Mouse (Mus musculus): ENCODE results near the gene Lmx1b. TPM values are rescaled to one million over a fixed set of nuclear protein-coding genes. Genes with fewer than 3 reads are reported as not detected.

Lmx1b gene
- polyA plus RNA-seq, 1 experiment from 2014 or later = not detected

DNA sequence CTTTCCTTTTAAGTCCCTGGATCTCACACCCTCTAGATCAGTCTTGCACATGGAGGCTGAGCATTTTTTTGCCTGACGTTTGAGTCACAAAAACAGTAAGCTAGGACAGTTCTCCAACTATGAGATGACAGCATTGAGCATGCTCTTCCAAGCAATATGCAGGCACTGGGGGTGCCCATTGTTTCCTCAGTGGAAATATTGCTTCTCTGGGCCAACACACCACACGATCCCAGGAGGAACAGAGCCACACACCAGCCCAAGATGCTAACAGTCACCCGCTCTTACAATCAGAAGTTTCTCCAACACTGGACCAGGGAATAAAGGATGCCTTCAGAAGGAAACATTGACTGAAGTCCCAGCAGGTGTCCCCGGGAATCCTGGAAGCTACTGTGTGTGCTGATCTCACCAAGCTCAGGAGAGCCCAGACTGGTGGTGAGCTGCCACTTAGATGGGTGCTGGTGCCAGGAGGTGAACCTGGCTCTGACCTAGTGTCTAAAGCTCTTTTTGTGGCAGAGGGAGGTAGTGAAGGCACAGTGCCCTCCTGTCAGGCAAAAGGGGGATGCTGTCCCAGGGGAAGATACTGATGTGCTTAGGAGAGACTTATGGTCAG is 5.7 kb downstream of the Lmx1b start:
- no peak for ATAC-seq

DNA sequence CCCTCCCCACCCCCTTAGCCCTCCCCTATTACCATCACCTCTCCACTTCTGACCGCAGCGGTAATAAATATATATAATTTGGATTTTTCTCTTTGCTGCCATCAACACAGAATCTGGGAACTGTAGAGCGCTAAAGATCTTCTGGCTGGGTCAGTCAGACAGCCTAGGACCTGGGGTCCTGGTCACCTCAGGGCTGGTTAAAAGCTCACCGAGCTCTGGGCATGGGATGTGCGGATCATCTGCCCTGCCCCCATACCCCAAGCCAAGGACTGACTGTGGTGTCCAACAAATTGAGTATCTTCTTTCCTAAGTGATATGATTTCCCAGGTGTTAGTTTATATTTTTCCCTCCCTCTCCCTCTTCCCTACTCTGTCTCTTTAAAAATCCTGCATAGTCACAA is 6.4 kb downstream of the Lmx1b start:
- peaks cover 100% of the 10 kb centered on the region for H3K27me3 ChIP-seq (replicated peaks)
- ATAC-seq = no peak
- WGBS (ENCODE audit: insufficient replicate concordance) = 4% methylated on average over 5 of the region's 5 CpGs
- no peak overlapping the region for H3K9ac ChIP-seq
- H3K27ac ChIP-seq = no peak overlapping the region
- no peak overlapping the region for H3K4me3 ChIP-seq
- no peak overlapping the region for H3K4me2 ChIP-seq
- H3K36me3 ChIP-seq = no peaks in the 10 kb centered on the region
- no peaks in the 10 kb centered on the region for H3K4me1 ChIP-seq
- no peaks in the 10 kb centered on the region for H3K9me3 ChIP-seq (replicated peaks)

More for the DNA sequence above, 5.7 kb downstream of the Lmx1b start:
- Histone ChIP-seq H3K4me2 (no peak overlapping the region), H3K4me1 (0 out of 2 replicates have a peak, but pooled peaks cover 5% of the 10 kb centered on the region), H3K36me3 (no peaks in the 10 kb centered on the region), H3K9ac (no peak overlapping the region), H3K27ac (no peak overlapping the region), H3K27me3 (replicated peaks) (peaks cover 100% of the 10 kb centered on the region), H3K4me3 (no peak overlapping the region), H3K9me3 (replicated peaks) (no peaks in the 10 kb centered on the region)
- WGBS (ENCODE audit: insufficient replicate concordance) = 12% methylated on average over 4 of the region's 4 CpGs

GRCm38 (mm10) chr2:33633237-33633636 is 7.1 kb downstream of the Lmx1b start:
- Histone ChIP-seq H3K27me3 (replicated peaks) (peaks cover 100% of the 10 kb centered on the region), H3K4me3 (no peak overlapping the region), H3K9ac (no peak overlapping the region), H3K4me2 (no peak overlapping the region), H3K4me1 (no peaks in the 10 kb centered on the region), H3K27ac (no peak overlapping the region), H3K9me3 (replicated peaks) (no peaks in the 10 kb centered on the region), H3K36me3 (no peaks in the 10 kb centered on the region)
- WGBS (ENCODE audit: insufficient replicate concordance) = 5% methylated on average over 5 of the region's 5 CpGs
- ATAC-seq = no peak

GRCm38 (mm10) chr2:33632551-33633059 is 7.7 kb downstream of the Lmx1b start:
- Histone ChIP-seq H3K9me3 (replicated peaks) (no peaks in the 10 kb centered on the region), H3K27me3 (replicated peaks) (peaks cover 100% of the 10 kb centered on the region), H3K36me3 (no peaks in the 10 kb centered on the region), H3K27ac (no peak overlapping the region), H3K4me2 (no peak overlapping the region), H3K4me3 (no peak overlapping the region), H3K4me1 (no peaks in the 10 kb centered on the region), H3K9ac (no peak overlapping the region)
- no peak for ATAC-seq
- 6% methylated on average over 5 of the region's 5 CpGs for WGBS (ENCODE audit: insufficient replicate concordance)

DNA sequence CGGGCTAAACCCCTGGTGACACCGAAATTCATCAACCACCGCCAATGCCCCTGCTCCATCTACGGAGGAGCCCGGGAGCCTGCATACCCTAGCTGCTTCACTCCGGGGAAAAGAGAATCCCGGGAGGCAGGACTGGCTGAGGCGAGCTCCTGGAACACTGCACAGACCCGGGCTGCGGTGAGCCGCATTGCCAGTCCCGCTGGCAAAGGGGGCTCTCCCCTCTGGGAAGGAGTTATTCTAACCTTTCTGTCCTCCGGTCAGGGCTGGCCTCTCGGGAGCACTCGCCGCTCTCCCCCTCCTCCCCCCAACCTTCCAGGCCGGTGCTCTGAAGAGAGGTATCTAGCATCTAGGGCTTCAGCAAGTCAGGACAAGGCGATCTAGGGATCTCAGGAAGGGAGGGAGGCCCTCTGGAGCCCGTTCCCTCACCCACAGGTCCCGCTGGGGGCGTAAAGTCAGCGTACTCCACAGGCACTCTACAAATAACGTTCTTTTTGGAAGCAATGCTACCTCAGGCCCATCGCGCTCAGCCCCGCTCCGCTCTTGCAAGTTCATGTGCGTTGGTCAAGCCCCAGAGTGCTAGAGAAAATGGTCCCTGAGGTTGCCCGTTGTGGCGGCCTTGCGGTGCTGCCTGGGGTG is 8.5 kb downstream of the Lmx1b start:
- WGBS (ENCODE audit: insufficient replicate concordance) = 1% methylated on average over 31 of the region's 31 CpGs
- Histone ChIP-seq H3K36me3 (no peaks in the 10 kb centered on the region), H3K4me2 (no peak overlapping the region), H3K9me3 (replicated peaks) (no peaks in the 10 kb centered on the region), H3K4me3 (no peak overlapping the region), H3K27me3 (replicated peaks) (peaks cover 100% of the 10 kb centered on the region), H3K4me1 (no peaks in the 10 kb centered on the region), H3K9ac (no peak overlapping the region), H3K27ac (no peak overlapping the region)
- ATAC-seq = no peak

DNA sequence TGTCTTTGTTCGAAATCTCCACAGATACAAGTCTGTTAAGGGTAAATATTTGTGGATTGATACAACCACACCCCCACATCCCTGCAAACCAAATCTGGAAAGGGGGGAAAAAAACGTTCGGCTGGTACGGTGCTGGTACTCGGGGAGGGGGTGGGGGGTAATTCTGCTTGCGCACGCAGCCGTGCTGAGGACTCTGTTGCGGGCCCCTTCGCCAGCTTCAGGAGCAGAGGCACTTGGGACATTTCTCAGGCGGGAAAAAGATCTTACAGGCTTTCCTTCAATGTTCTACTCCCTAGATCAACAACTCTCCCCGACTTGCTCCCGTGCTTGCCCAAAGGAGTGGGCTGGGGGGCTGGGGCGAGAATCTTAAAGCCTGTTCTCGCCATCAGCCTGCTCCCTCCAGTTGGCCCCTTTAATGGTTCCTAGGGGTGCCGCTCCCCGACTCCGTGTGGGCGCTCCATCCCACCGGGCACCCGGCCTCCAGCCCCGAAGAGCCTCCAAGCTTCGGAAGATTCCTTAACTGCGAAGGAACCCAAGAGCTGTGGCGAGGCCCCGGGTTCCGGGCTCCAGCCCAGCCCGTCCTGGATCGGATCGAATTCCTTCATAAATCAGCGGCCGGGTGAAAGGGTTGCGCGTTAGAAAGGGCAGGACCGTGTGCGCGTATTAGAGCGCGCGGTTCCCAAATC is 9.1 kb downstream of the Lmx1b start:
- no peak overlapping the region for H3K27ac ChIP-seq
- H3K27me3 ChIP-seq (replicated peaks) = peaks cover 100% of the 10 kb centered on the region
- ATAC-seq = no peak
- no peaks in the 10 kb centered on the region for H3K9me3 ChIP-seq (replicated peaks)
- H3K4me2 ChIP-seq = no peak overlapping the region
- no peak overlapping the region for H3K9ac ChIP-seq
- WGBS (ENCODE audit: insufficient replicate concordance) = 4% methylated on average over 40 of the region's 40 CpGs
- H3K4me1 ChIP-seq = no peaks in the 10 kb centered on the region
- H3K4me3 ChIP-seq = no peak overlapping the region
- H3K36me3 ChIP-seq = no peaks in the 10 kb centered on the region

DNA sequence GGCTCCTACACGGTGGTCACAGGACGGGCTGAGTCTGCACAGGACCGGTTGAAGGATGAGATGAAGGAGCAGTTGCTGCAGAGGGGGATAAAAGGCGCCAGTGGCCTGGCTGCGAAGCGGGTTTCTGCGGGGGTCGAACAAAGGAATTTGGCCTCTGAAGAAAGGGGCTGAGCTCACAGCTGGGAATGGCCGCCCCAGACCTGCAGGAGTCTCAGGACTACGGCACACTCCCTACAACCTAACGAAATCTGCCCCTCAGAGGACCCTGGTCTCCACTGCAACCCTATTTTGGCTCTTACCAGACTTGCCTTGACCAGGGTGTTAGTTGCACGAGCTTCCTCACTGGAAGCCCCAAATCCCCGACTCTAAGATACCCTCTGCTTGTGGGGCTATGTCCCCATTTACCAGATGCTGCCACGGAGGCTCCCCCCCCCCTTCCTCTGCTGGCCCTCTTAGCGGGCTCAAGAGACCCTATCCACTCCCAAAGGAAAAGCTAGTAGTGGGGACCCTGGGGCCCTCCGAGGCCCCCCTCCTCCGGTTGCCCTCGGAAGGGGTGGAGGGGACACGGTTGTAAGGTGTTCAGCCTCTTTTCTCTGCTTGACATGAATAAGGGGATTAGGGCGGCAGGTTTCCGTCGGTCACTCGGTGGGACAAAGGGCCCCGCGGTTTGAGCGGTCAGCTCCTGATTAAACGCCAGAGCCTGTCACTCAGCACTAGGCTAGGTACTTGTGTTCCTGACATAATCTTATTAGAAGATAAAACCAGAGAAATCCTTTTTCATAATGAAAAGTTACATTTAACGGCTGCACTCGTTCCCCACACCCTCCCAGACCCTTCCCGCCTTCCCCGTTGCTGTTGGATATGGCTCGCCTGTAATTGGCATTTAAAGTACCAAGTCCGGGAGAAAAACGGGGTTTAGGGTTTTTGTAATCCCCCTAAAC is 10.0 kb downstream of the Lmx1b start:
- Histone ChIP-seq H3K27me3 (replicated peaks) (peaks cover 100% of the 10 kb centered on the region), H3K36me3 (no peaks in the 10 kb centered on the region), H3K9ac (no peak overlapping the region), H3K27ac (no peak overlapping the region), H3K4me3 (no peak overlapping the region), H3K4me2 (no peak overlapping the region), H3K4me1 (no peaks in the 10 kb centered on the region), H3K9me3 (replicated peaks) (no peaks in the 10 kb centered on the region)
- ATAC-seq = no peak
- WGBS (ENCODE audit: insufficient replicate concordance) = 3% methylated on average over 34 of the region's 34 CpGs

DNA sequence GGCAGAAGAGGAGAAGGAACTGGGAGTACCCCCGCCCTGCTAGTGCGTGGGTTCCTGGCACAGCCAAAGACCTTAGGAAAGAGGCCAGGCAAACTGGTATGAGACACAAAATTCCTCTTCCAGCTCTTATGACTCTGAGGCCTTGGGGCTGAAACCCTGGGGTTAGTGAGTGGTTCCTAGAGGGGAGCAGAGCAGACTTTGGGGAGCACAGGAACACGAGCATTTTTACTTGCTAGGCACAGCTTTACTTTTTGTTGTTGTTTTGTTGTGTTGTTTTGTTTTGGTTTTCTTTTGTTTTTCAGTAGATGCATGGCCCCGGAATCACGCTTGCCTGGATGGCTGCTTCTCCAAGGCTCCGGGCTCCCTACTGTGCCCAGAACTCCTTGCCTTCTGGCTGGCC is 10.7 kb downstream of the Lmx1b start:
- Histone ChIP-seq H3K4me2 (no peak overlapping the region), H3K9me3 (replicated peaks) (no peaks in the 10 kb centered on the region), H3K27me3 (replicated peaks) (peaks cover 100% of the 10 kb centered on the region), H3K4me1 (no peaks in the 10 kb centered on the region), H3K4me3 (no peak overlapping the region), H3K27ac (no peak overlapping the region), H3K9ac (no peak overlapping the region), H3K36me3 (no peaks in the 10 kb centered on the region)
- 9% methylated on average over 6 of the region's 6 CpGs for WGBS (ENCODE audit: insufficient replicate concordance)
- no peak for ATAC-seq

DNA sequence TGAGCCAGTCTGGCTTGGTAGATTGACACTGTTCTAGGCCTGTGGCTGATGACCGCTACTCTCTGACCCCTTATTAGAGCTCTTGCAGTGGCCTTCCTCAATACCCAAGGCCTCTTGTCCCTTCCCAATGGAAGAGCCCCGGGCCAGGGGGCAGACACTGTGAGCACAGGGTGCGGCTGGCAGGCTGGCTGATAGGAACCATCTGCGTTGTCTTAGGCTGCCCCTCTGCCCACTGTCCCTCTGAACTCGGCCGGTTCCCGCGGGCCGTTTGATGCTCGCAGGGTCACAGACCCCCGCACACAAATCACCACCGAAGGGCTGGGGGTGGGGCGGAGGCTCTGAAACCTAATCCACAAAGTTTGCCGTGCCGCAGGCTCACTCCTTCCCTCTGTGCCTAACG is 11.5 kb downstream of the Lmx1b start:
- ATAC-seq = no peak; the same call in 1 of the 2 replicates
- Histone ChIP-seq H3K27ac (no peak overlapping the region), H3K9me3 (replicated peaks) (no peaks in the 10 kb centered on the region), H3K4me2 (no peak overlapping the region), H3K36me3 (no peaks in the 10 kb centered on the region), H3K9ac (no peak overlapping the region), H3K4me1 (no peaks in the 10 kb centered on the region), H3K27me3 (replicated peaks) (peaks cover 100% of the 10 kb centered on the region), H3K4me3 (no peak overlapping the region)
- 4% methylated on average over 16 of the region's 16 CpGs for WGBS (ENCODE audit: insufficient replicate concordance)

GRCm38 (mm10) chr2:33627058-33627375 is 13.3 kb downstream of the Lmx1b start:
- no peaks in the 10 kb centered on the region for H3K9me3 ChIP-seq (replicated peaks)
- no peaks in the 10 kb centered on the region for H3K36me3 ChIP-seq
- no peak overlapping the region for H3K27ac ChIP-seq
- no peak overlapping the region for H3K4me2 ChIP-seq
- ATAC-seq = no peak
- H3K4me1 ChIP-seq = no peaks in the 10 kb centered on the region
- H3K9ac ChIP-seq = no peak overlapping the region
- peaks cover 99% of the 10 kb centered on the region for H3K27me3 ChIP-seq (replicated peaks)
- 22% methylated on average over 10 of the region's 10 CpGs for WGBS (ENCODE audit: insufficient replicate concordance)
- no peak overlapping the region for H3K4me3 ChIP-seq

GRCm38 (mm10) chr2:33626262-33627057 is 13.9 kb downstream of the Lmx1b start:
- Histone ChIP-seq H3K9me3 (replicated peaks) (no peaks in the 10 kb centered on the region), H3K4me3 (no peak overlapping the region), H3K9ac (no peak overlapping the region), H3K27me3 (replicated peaks) (peaks cover 98% of the 10 kb centered on the region), H3K4me1 (no peaks in the 10 kb centered on the region), H3K27ac (no peak overlapping the region), H3K4me2 (no peak overlapping the region), H3K36me3 (no peaks in the 10 kb centered on the region)
- WGBS (ENCODE audit: insufficient replicate concordance) = 28% methylated on average over 16 of the region's 16 CpGs
- ATAC-seq = no peak

All from liver, embryonic 12.5 days (tissue).